Mouse (Mus musculus) monocyte, adult 5-6 weeks (primary cell): ENCODE measurements around the gene Rack1. TPM values are rescaled to one million over a fixed set of nuclear protein-coding genes. Genes with fewer than 3 reads are reported as not detected.
"Not testable (repeated sequence)": the region's sequence is repeated elsewhere in the genome, so short reads cannot be mapped to it uniquely, and the experiment has no call there.

Experiments
- ATAC-seq: fragments of 153-309, 156-312 bp; replicated peaks from 2 replicates; pipeline ENCODE4 v1.8.0; 2017; ENCODE audit warnings: mild to moderate bottlenecking; ENCODE audit not compliant: low TSS enrichment, insufficient number of reproducible peaks, severe bottlenecking, poor library complexity, low FRiP score
- total RNA-seq: library from RNA; stranded (forward); fragments of 200-1000, 200-491, 200-594 nt; gene quantifications from 3 replicates; pipeline ENCODE4 v1.2.3, GENCODE M21; 2017

Gene Rack1
- total RNA-seq, 1 experiment from 2014 or later: 1,367 TPM

DNA sequence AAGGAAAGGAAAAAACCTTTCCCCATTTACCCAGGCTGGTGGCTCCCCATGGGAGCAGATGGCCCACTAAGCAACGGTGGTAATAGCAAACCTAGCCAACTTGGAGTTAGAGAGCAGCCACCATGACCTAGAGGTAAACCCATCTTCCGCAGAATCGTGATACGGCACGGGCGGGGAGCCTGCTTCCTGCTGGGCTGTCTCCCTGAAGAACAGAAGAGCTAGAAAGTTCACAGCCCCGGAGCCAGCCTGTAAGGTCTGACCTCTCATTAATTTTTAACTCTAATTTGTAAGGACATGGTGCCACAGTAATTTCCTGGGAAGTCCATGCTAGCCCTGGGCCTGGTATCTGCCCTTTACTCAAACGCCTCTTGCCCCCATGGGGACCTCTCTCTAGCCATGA, 9.2 kb upstream of the Rack1 start:
- ATAC-seq: no peak

DNA sequence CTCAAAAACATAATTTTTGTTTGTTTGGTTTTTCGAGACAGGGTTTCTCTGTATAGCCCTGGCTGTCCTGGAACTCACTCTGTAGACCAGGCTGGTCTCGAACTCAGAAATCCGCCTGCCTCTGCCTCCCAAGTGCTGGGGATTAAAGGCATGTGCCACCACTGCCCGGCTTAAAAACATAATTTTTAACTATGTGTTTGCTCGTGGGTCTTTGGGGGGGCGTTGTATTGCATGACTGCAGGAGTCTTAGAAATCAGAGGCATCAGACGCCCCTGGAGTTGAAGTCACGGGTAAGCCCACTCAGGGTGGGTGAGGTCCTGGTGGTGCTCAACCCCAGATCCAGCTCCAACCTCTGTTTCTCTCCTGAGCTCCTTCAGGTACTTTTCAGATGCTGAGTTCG, 8.2 kb upstream of the Rack1 start:
- ATAC-seq: not testable (repeated sequence)

DNA sequence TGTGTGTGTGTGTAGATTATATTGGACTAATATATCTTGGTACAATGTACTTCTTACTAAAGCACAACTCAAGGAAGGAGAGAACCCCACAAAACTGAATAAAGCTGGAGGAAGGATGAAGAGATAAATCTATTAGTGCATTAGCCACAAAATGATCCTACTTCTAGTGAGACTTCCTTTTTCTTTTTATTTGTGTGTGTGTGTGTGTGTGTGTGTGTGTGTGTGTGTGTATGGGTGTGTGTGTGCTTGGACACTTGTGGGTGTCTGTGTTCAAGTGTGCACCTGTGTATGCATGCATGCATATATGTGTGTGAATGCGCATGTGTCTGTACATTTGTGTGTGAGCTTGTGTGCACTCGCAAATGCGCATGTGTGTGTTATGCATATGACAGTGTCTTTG, 6.9 kb upstream of the Rack1 start:
- ATAC-seq: no peak

GRCm38 (mm10) chr11:48795221-48795620, 4.9 kb upstream of the Rack1 start:
- no peak for ATAC-seq

DNA sequence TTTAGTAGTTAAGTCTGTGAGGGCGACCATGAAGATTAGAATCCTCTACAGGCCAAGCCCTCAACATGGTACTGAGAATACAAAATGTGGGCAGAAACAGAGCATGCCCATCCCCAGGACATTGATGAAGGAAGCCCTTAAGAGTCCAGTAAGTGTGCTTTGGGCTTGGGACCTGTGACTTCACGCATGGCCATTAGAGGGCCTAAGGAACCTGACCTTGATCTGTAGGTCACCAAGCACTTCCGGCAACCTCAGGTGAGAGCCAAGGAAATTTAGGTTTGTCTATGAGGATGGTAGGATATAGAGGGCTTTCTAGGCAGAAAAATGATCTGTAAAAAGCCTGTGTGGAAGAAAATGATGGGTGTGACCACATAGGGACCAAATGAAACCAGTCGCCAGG, 3.8 kb upstream of the Rack1 start:
- no peak for ATAC-seq

DNA sequence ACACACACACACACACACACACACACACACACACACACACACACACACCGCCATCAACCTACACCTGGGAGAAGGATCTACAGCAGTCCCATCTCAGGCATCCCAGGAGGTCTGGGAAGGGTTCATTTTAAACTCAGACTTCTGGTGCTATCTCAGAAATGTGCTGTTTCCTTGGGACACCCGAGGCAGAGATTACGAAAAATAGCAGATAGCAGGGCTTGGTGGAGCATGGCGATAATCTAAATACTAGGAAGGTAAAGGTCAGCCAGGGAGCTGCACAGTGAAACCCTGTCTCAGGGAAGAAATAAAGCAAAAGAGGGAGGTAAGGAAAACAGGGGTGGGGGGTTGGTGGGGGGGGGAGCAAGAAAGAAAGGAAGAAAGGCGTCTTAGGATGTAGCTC, 2.8 kb upstream of the Rack1 start:
- ATAC-seq: no peak

GRCm38 (mm10) chr11:48798308-48798707, 1.8 kb upstream of the Rack1 start:
- ATAC-seq: no peak

- 0 out of 2 replicates have a peak, but pooled peaks have one; percentile 4 for ATAC-seq
Measured at GRCm38 (mm10) chr11:48798984-48799920, 880 bp upstream of the Rack1 start.

GRCm38 (mm10) chr11:48801831-48802772, 2.0 kb downstream of the Rack1 start:
- no peak for ATAC-seq

DNA sequence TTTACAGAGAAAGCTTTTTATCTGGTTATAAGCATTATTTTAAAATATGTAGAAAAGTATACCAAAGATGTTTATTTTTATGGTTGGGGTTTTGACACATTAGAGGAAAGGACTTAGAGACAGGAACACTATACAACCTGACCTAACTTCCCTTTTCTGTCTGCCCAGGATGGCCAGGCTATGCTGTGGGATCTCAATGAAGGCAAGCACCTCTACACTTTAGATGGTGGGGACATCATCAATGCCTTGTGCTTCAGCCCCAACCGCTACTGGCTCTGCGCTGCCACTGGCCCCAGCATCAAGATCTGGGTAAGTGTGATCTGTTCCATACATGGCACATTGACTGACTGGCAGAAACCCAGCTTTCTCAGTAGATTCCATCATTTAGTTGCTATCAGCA, 3.9 kb downstream of the Rack1 start:
- no peak for ATAC-seq

- no peak for ATAC-seq
Measured at GRCm38 (mm10) chr11:48804922-48805321, 4.8 kb downstream of the Rack1 start.

DNA sequence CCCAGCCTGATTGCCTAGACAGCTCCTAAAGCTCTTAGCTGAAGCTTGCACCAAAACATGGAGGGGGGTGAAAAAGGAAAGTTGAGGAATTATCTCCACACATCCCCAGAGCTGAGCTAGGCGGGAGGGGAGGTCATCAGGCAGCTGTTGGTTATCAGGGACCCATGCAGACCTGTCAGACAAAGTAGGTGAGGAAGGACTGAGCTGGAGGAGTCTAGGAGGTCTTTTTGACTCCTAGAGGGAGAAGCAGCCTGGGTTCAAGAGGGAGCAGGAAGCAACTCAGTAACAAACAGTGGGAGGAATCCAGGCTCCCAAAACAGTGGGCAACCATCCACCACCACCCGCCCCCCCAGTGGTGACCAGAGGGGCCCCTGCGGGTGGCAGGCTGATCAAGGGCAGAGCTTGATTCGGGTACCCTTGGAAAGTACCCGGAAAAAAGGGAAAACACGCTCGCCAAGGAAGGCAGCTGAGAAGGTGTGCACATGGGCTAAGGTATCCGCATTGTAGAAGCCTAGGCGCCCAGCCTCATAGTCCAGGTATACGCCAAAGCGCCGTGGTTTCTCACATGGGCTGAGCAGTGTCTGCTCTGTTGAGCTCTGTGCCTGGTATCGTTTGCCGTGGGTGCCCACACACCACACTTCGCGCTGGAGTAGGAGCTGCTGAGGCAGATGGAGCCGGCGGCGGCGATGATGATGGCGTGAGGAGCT, 6.9 kb downstream of the Rack1 start:
- no peak for ATAC-seq

GRCm38 (mm10) chr11:48807563-48808303, 7.6 kb downstream of the Rack1 start:
- ATAC-seq: no peak

DNA sequence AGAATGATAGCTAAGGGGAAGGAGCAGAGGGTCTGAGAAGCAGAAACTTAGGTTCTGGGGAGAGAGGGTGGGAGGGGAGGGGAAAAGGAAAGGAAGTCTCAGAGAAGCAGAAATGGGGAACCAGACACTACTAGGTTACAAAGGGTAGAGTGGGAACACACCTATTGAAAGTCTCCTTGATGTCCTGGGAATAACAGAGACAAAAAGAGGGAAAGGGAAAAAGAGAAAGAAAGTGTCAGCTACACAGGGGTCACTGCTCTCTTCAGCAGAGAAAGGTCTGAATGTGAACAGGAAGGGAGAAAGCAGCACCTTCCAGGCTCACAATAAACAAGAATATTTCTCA, 8.1 kb downstream of the Rack1 start:
- ATAC-seq: no peak

GRCm38 (mm10) chr11:48808737-48809433, 8.8 kb downstream of the Rack1 start:
- no peak for ATAC-seq

- ATAC-seq: no peak
Measured at GRCm38 (mm10) chr11:48809434-48809830, 9.3 kb downstream of the Rack1 start.

- no peak for ATAC-seq
Measured at GRCm38 (mm10) chr11:48810142-48810541, 10.0 kb downstream of the Rack1 start.

GRCm38 (mm10) chr11:48813782-48814181, 13.7 kb downstream of the Rack1 start:
- ATAC-seq: no peak
